Mouse (Mus musculus) adrenal gland (tissue): ENCODE results near the gene Rsad2.

Experiments
- intact Hi-C: fragments of 180-260 bp; cut with DNase I; formaldehyde crosslinking; loops from one replicate; pipeline ENCODE4 v1.15.1; 2025
- microRNA-seq, 2 experiments: library from miRNA; unstranded; fragments of <30 nt; microRNA quantifications; one replicate each; pipeline ENCODE4; 2019

Gene Rsad2

GRCm38 (mm10) chr12:26403372-26404125 is 52.7 kb downstream of the Rsad2 start:
- intact Hi-C loops: no loop called here

- intact Hi-C loops: no loop called here
Observed at GRCm38 (mm10) chr12:26401696-26402470, 54.4 kb downstream of the Rsad2 start.

- intact Hi-C loops: no loop called here
Observed at GRCm38 (mm10) chr12:26401254-26401653, 55.0 kb downstream of the Rsad2 start.

- intact Hi-C loops: no loop called here
Observed at GRCm38 (mm10) chr12:26400762-26401161, 55.5 kb downstream of the Rsad2 start.

GRCm38 (mm10) chr12:26399391-26399790 is 56.9 kb downstream of the Rsad2 start:
- intact Hi-C loops: no loop called here

- intact Hi-C loops: no loop called here
Observed at GRCm38 (mm10) chr12:26398597-26398996, 57.7 kb downstream of the Rsad2 start.

- intact Hi-C loops: no loop called here
Observed at GRCm38 (mm10) chr12:26394485-26395470, 61.5 kb downstream of the Rsad2 start.

- intact Hi-C loops: no loop called here
Observed at GRCm38 (mm10) chr12:26393291-26393690, 63.0 kb downstream of the Rsad2 start.

Small RNA genes within 50 kb of the gene (microRNA-seq; reads per million reads assigned to microRNA genes)
- gene Mir6538: 2.6 to 3.3 reads per million in 2 experiments
